Mouse (Mus musculus) intestine, postnatal 0 days (tissue): ENCODE data around the gene Olfr1219. TPM values are rescaled to one million over a fixed set of nuclear protein-coding genes. Genes with fewer than 3 reads are reported as not detected.

ENCODE experiments used
- ATAC-seq: fragments of 200-750 bp; cut with Nextera tagmentation; 2 replicates; pipeline ENCODE4 v1.8.0; 2017; ENCODE audit warnings: mild to moderate bottlenecking, moderate TSS enrichment, moderate library complexity
- H3K27ac ChIP-seq: fragments of 300-500 bp; sonication (generic); 2 replicates; pipeline ENCODE4 v1.5.1; 2014; ENCODE audit warnings: mild to moderate bottlenecking, low read depth, low read length, moderate library complexity
- H3K27me3 ChIP-seq: fragments of 300-500 bp; sonication (generic); replicated peaks from 2 replicates; pipeline ENCODE4 v1.6.1; 2014; ENCODE audit warnings: low read length, mixed read lengths; ENCODE audit not compliant: control insufficient read depth, insufficient read depth
- H3K36me3 ChIP-seq: fragments of 300-500 bp; sonication (generic); 2 replicates; pipeline ENCODE4 v1.6.1; 2014; ENCODE audit warnings: mild to moderate bottlenecking, moderate library complexity; ENCODE audit not compliant: control insufficient read depth, insufficient read depth
- H3K4me1 ChIP-seq: fragments of 300-500 bp; sonication (generic); replicated peaks from 2 replicates; pipeline ENCODE4 v1.6.1; 2014; ENCODE audit warnings: antibody characterized with exemption, low read length, mixed read lengths; ENCODE audit not compliant: control insufficient read depth, insufficient read depth
- H3K4me2 ChIP-seq: fragments of 300-500 bp; sonication (generic); replicated peaks from 2 replicates; pipeline ENCODE4 v1.6.1; 2014; ENCODE audit warnings: low read depth, mild to moderate bottlenecking, moderate library complexity
- H3K4me3 ChIP-seq: fragments of 300-500 bp; sonication (generic); 2 replicates; pipeline ENCODE4 v1.5.1; 2014; ENCODE audit warnings: low read depth, low read length
- H3K9ac ChIP-seq: fragments of 300-500 bp; sonication (generic); 2 replicates; pipeline ENCODE4 v1.6.1; 2014; ENCODE audit warnings: mild to moderate bottlenecking, low read depth, low read length
- H3K9me3 ChIP-seq: fragments of 300-500 bp; sonication (generic); 2 replicates; pipeline ENCODE4 v1.6.1; 2016; ENCODE audit warnings: mixed run types; ENCODE audit not compliant: control insufficient read depth
- CTCF ChIP-seq: sonication (generic); IDR thresholded peaks from 2 replicates; pipeline ENCODE4 v1.5.1; 2016; ENCODE audit warnings: low read depth, mild to moderate bottlenecking, control low read depth, antibody characterized with exemption, moderate library complexity
- WGBS: fragments of 180-500 bp; shearing (Covaris S2); extraction: QIAGEN DNeasy Blood & Tissue Kit; methylation state at CpG from one replicate; pipeline ENCODE4 v1.1.7; 2014; 5-methylcytosine and 5-hydroxymethylcytosine counted together
- polyA plus RNA-seq: library from polyadenylated mRNA; unstranded; fragments of >200 nt; fragmentation: Nextera tagmentation; extraction: Ambion mirVana; gene quantifications from 2 replicates; pipeline ENCODE4 v1.2.1, GENCODE M21; 2015

The Olfr1219 gene
- polyA plus RNA-seq, 1 experiment from 2014 or later = not detected

DNA sequence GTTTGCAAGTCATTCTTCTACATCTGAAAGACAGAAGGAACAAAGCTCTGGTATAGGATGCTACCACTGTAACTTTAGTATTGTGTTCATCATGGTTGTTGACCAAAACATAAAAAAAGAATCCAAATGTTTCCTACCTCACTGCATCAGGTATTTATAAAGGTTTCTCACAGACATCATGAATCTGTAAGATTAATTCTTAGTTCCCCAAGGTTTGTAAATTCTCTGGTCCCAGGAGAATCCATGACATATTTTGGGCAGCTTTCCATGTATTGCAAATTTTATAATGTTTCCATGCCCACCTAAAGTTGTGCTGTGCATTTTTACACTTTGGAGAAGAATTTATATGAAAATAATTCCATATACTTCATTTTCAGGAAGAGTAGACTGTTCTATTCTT lies 22.2 kb downstream of the Olfr1219 start, which contains the start of gene Olfr1218:
Olfr1218 (minus strand) TSS at position 101 of the 400 bp plus-strand sequence.
- no peaks in the 10 kb centered on the region for H3K9me3 ChIP-seq
- no peak for ATAC-seq

DNA sequence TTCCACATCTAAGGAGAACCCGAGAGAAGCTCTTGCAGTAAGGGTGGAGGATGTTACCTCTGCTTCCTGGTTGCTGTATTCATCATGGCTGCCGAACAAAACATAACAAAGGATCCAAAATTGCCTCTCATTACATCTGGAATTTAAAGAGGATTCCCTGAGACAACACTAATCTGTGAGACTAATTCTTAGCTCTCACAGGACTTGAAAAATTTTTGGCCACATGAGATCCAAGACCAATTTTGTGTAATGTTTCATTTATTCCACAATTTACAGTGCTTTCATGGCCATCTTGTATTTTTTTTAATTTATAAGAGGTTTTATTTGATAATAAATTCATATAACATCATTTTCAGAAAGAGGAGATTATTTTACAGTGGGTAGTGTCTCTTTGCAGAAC lies 51.3 kb downstream of the Olfr1219 start, which contains the start of gene Olfr1217:
Olfr1217 (minus strand) TSS at position 101 of the 400 bp plus-strand sequence.
- no peak for ATAC-seq
- Histone ChIP-seq H3K27ac (no peak within 1 kb of the TSS), H3K4me3 (no peak within 1 kb of the TSS), H3K9ac (no peak within 1 kb of the TSS), H3K36me3 (no peaks in the 10 kb centered on the region), H3K4me2 (no peak within 1 kb of the TSS), H3K27me3 (no peaks in the 10 kb centered on the region), H3K9me3 (no peaks in the 10 kb centered on the region), H3K4me1 (no peaks in the 10 kb centered on the region)
- 65% methylated on average over 2 of the region's 2 CpGs for WGBS
- no peak for TF ChIP-seq CTCF

More for the DNA sequence above, 22.2 kb downstream of the Olfr1219 start, which contains the start of gene Olfr1218:
- Histone ChIP-seq H3K4me1 (no peaks in the 10 kb centered on the region), H3K4me2 (no peak within 1 kb of the TSS), H3K27ac (no peak within 1 kb of the TSS), H3K4me3 (no peak within 1 kb of the TSS), H3K27me3 (no peaks in the 10 kb centered on the region), H3K9ac (no peak within 1 kb of the TSS), H3K36me3 (no peaks in the 10 kb centered on the region)
- no peak for TF ChIP-seq CTCF

Other genes starting within 250 kb of the Olfr1219 start
- gene Olfr1204, start 234.2 kb downstream of the Olfr1219 start, polyA plus RNA-seq = not detected in 2 replicates
- not detected in 2 replicates for gene Olfr1206, start 220.3 kb downstream of the Olfr1219 start, polyA plus RNA-seq
- not detected in 2 replicates for gene Olfr1208, start 181.2 kb downstream of the Olfr1219 start, polyA plus RNA-seq
- not detected in 2 replicates for gene Olfr1209, start 168.4 kb downstream of the Olfr1219 start, polyA plus RNA-seq
- not detected in 2 replicates for gene Olfr1211, start 145.4 kb downstream of the Olfr1219 start, polyA plus RNA-seq
- gene Olfr1212, start 129.5 kb downstream of the Olfr1219 start, polyA plus RNA-seq = not detected in 2 replicates
- not detected in 2 replicates for gene Gm13762, start 103.2 kb downstream of the Olfr1219 start, polyA plus RNA-seq
- gene Olfr1214, start 90.9 kb downstream of the Olfr1219 start, polyA plus RNA-seq = not detected in 2 replicates
- not detected in 2 replicates for gene Olfr1215, start 76.5 kb downstream of the Olfr1219 start, polyA plus RNA-seq
- not detected in 2 replicates for gene Olfr1216, start 65.2 kb downstream of the Olfr1219 start, polyA plus RNA-seq
- not detected in 2 replicates for gene Olfr1217, start 51.4 kb downstream of the Olfr1219 start, polyA plus RNA-seq
- gene Olfr1218, start 22.3 kb downstream of the Olfr1219 start, polyA plus RNA-seq = not detected in 2 replicates
- gene Olfr1220, start 23.3 kb upstream of the Olfr1219 start, polyA plus RNA-seq = not detected in 2 replicates
- gene Olfr1221, start 33.8 kb upstream of the Olfr1219 start, polyA plus RNA-seq = not detected in 2 replicates
- gene Olfr1222, start 49.5 kb upstream of the Olfr1219 start, polyA plus RNA-seq = not detected in 2 replicates
- not detected in 2 replicates for gene Olfr1223, start 68.0 kb upstream of the Olfr1219 start, polyA plus RNA-seq
- gene Olfr1224-ps1, start 80.6 kb upstream of the Olfr1219 start, polyA plus RNA-seq = not detected in 2 replicates
- gene Olfr1225, start 91.2 kb upstream of the Olfr1219 start, polyA plus RNA-seq = not detected in 2 replicates
- not detected in 2 replicates for gene Olfr1226, start 116.5 kb upstream of the Olfr1219 start, polyA plus RNA-seq
- gene Olfr1228, start 170.5 kb upstream of the Olfr1219 start, polyA plus RNA-seq = not detected in 2 replicates
- not detected in 2 replicates for gene Olfr1229, start 204.5 kb upstream of the Olfr1219 start, polyA plus RNA-seq
- gene Olfr1230, start 213.8 kb upstream of the Olfr1219 start, polyA plus RNA-seq = not detected in 2 replicates
- not detected in 2 replicates for gene Olfr1231, start 223.6 kb upstream of the Olfr1219 start, polyA plus RNA-seq
- not detected in 2 replicates for gene Olfr1232, start 246.2 kb upstream of the Olfr1219 start, polyA plus RNA-seq